Mouse (Mus musculus) liver, embryonic 11.5 days (tissue): ENCODE measurements at regions not wholly inside any gene's neighbourhood (a gene's known extent, or its start where the extent isn't known, plus 50 kb on each side); places are given as distances from the start of the nearest gene placed in this dataset.

Source experiments
- ATAC-seq: fragments of 200-750 bp; cut with Nextera tagmentation; replicated peaks from 2 replicates; pipeline ENCODE4 v1.8.0; 2017; ENCODE audit warnings: moderate number of reproducible peaks, mild to moderate bottlenecking, moderate TSS enrichment, moderate library complexity; ENCODE audit not compliant: low FRiP score
- DNase-seq: peaks from one replicate; pipeline ENCODE4 v3.0.0-alpha.2; 2017; ENCODE audit warnings: low spot score
- H3K27ac ChIP-seq: fragments of 300-500 bp; sonication (generic); 2 replicates; pipeline ENCODE4 v1.5.1; 2014; ENCODE audit warnings: mild to moderate bottlenecking, low read depth, low read length, control low read depth
- H3K27me3 ChIP-seq: fragments of 300-500 bp; sonication (generic); replicated peaks from 2 replicates; pipeline ENCODE4 v1.6.1; 2014; ENCODE audit warnings: low read length, mixed read lengths; ENCODE audit not compliant: control insufficient read depth, insufficient read depth
- H3K36me3 ChIP-seq: fragments of 300-500 bp; sonication (generic); 2 replicates; pipeline ENCODE4 v1.6.1; 2014; ENCODE audit warnings: mild to moderate bottlenecking, low read length, moderate library complexity, mixed read lengths; ENCODE audit not compliant: control insufficient read depth, insufficient read depth
- H3K4me1 ChIP-seq: fragments of 300-500 bp; sonication (generic); replicated peaks from 2 replicates; pipeline ENCODE4 v1.6.1; 2014; ENCODE audit warnings: low read length, mixed read lengths; ENCODE audit not compliant: control insufficient read depth, insufficient read depth
- H3K4me2 ChIP-seq: fragments of 300-500 bp; sonication (generic); 2 replicates; pipeline ENCODE4 v1.6.1; 2014; ENCODE audit warnings: mild to moderate bottlenecking, control low read depth, moderate library complexity
- H3K4me3 ChIP-seq: fragments of 300-500 bp; sonication (generic); 2 replicates; pipeline ENCODE4 v1.5.1; 2014; ENCODE audit warnings: low read depth, low read length, control low read depth
- H3K9ac ChIP-seq: fragments of 300-500 bp; sonication (generic); 2 replicates; pipeline ENCODE4 v1.6.1; 2014; ENCODE audit warnings: low read depth, low read length, control low read depth
- H3K9me3 ChIP-seq: fragments of 300-500 bp; sonication (generic); 2 replicates; pipeline ENCODE4 v1.6.1; 2016; ENCODE audit warnings: low read length, inconsistent platforms, mixed read lengths; ENCODE audit not compliant: control insufficient read depth
- WGBS: fragments of 180-500 bp; shearing (Covaris S2); extraction: QIAGEN DNeasy Blood & Tissue Kit; methylation state at CpG from one replicate; pipeline ENCODE4 v1.1.7; 2014; 5-methylcytosine and 5-hydroxymethylcytosine counted together

DNA sequence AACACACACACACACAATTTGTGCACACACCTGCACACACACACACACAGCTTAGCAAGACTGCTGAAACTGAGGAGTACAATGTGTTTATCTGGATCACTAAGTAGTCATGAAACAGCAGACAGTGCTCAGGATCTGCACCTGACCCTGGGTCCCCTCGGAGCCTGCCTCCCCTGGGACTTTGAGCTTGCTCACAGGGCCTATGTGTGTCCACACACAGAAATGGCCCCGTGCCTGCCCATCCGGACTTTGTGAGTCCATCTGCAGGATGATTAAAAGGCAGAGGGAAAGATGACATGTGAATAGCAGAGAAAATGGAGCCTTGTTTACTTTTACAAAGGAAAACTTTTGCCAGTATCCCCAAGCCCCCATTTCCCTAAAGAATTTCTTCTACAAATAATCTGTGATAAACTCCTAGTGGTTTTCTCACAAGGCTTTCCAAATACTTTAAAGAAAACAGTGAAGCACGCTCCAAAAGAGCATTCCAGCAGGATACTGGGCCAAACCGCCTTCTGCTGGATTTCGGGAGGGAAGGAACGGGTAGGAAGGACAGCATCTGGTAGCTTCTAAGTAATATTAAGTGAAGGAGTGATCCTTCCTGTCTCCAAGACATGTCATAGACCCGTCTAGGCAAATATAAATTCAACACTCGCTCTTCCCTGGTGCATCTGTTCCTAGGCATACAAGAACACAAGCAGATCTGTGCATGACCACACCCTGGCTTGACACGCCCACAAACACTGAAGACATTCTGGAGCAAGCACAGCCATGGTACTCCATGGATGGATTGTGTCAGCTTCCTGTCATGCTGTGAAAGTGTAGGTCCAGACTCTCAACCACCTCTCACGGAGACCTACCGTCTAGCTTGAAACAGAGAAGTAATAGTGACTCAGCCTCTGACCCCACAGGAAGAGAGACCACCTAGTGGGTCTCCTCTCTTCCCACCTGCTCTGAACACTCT, 52.1 kb upstream of the Zfp637 start:
- no peak for ATAC-seq
- Histone ChIP-seq H3K4me2 (no peak overlapping the region), H3K4me1 (no peaks in the 10 kb centered on the region), H3K9me3 (no peaks in the 10 kb centered on the region), H3K27ac (no peak overlapping the region), H3K36me3 (no peaks in the 10 kb centered on the region), H3K27me3 (no peaks in the 10 kb centered on the region), H3K9ac (no peak overlapping the region), H3K4me3 (no peak overlapping the region)
- WGBS: 75% methylated on average over 12 of the region's 12 CpGs
- DNase-seq: no peak

DNA sequence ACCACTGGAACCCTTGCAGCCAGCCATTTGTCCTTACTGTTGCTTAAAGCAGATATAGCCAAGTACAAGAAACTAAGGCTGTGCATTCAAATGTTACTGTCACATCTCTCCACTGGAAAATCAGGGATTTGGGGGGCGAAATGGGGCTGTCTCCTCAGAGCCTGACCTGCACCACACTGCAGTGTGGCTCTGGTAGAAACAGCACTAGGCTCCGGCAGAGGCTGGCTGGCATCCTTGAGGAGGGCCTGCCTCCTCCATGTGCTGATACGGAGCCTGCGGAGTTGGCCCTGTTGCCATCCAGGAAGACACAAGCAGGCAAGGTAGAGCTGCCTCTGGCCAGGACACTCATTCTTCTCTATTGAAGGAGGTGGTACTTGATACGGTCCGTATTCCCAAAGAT, 50.4 kb upstream of the Zfp637 start:
- no peak for ATAC-seq
- Histone ChIP-seq H3K4me1 (no peaks in the 10 kb centered on the region), H3K9me3 (no peaks in the 10 kb centered on the region), H3K27ac (no peak overlapping the region), H3K4me2 (no peak overlapping the region), H3K27me3 (no peaks in the 10 kb centered on the region), H3K36me3 (no peaks in the 10 kb centered on the region), H3K4me3 (no peak overlapping the region), H3K9ac (no peak overlapping the region)
- DNase-seq: no peak
- WGBS: 84% methylated on average over 6 of the region's 6 CpGs
